Mouse (Mus musculus): ENCODE results near the gene Clspn. TPM values are rescaled to one million over a fixed set of nuclear protein-coding genes. Genes with fewer than 3 reads are reported as not detected.

The Clspn gene
- polyA plus RNA-seq, 1 experiment from 2014 or later: 28.0 TPM

GRCm38 (mm10) chr4:126605751-126606150, 49.0 kb downstream of the Clspn start:
- Histone ChIP-seq H3K4me2 (ENCODE audit: low read depth, low read length) (no peak overlapping the region), H3K27ac (replicated peaks; ENCODE audit: low read depth, low read length) (no peak overlapping the region), H3K27me3 (replicated peaks; ENCODE audit: control insufficient read depth, insufficient read depth, low read length) (no peaks in the 10 kb centered on the region), H3K4me1 (ENCODE audit: control insufficient read depth, insufficient read depth, low read length) (peaks cover 12% of the 10 kb centered on the region; the same call in 1 of the 2 replicates), H3K4me3 (ENCODE audit: low read depth, low read length) (no peak overlapping the region), H3K9ac (ENCODE audit: low read depth, low read length) (no peak overlapping the region), H3K36me3 (ENCODE audit: control insufficient read depth, insufficient read depth, low read length) (no peaks in the 10 kb centered on the region), H3K9me3 (ENCODE audit: control insufficient read depth, low read length) (no peaks in the 10 kb centered on the region)
- 79% methylated on average over 4 of the region's 4 CpGs for WGBS
- ATAC-seq (ENCODE audit: low read depth): no peak
- no peak for DNase-seq (ENCODE audit: low spot score)

DNA sequence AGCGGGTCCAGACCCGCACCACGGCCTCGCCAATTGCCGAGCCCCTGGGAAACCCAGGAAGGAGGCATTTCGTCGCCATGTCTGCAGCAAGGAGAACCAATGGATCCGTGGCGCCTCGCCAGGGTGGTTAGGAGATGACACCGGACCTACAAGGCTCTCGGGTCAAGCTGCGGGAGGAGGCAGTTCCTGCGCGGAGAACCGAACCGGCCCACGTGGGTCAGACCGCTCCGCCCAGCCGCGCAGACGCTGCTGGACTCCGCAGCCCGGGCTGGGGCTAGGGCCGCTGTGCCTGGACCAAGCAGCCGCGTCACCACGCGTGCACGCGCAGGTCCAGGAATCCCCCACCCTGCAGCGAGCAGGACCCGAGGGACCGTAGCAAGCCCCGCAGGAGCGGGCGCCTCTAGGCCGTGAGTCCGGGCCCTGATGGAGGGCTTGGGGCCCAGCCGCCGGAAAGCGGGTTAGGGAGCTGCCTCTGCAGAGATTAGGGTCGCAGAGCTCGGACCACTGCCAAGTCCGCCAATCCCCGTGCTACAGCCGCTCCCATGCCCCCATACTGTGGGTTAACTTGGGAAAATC, 53.0 kb downstream of the Clspn start, which contains the start of gene 5730409E04Rik:
5730409E04Rik (plus strand) TSS at position 213 of the 576 bp plus-strand sequence.
- no peaks in the 10 kb centered on the region for H3K27me3 ChIP-seq (replicated peaks; ENCODE audit: control insufficient read depth, insufficient read depth, low read length)
- whole genome bisulfite sequencing: under 1% methylated on average over 36 of the region's 48 CpGs
- H3K9ac ChIP-seq (ENCODE audit: low read depth, low read length): peak within 1 kb of the TSS; percentile 90
- no peaks in the 10 kb centered on the region for H3K9me3 ChIP-seq (ENCODE audit: control insufficient read depth, low read length)
- ATAC-seq (ENCODE audit: low read depth) (peak; percentile 93), DNase-seq (ENCODE audit: low spot score) (peak; percentile 51)
- no peaks in the 10 kb centered on the region for H3K4me1 ChIP-seq (ENCODE audit: control insufficient read depth, insufficient read depth, low read length)
- peaks cover 13% of the 10 kb centered on the region; the same call in 1 of the 2 replicates for H3K36me3 ChIP-seq (ENCODE audit: control insufficient read depth, insufficient read depth, low read length)
- peak within 1 kb of the TSS; percentile 72 for H3K27ac ChIP-seq (replicated peaks; ENCODE audit: low read depth, low read length)
- H3K4me3 ChIP-seq (ENCODE audit: low read depth, low read length): peak within 1 kb of the TSS; percentile 69
- peak within 1 kb of the TSS; percentile 65 for H3K4me2 ChIP-seq (ENCODE audit: low read depth, low read length)

DNA sequence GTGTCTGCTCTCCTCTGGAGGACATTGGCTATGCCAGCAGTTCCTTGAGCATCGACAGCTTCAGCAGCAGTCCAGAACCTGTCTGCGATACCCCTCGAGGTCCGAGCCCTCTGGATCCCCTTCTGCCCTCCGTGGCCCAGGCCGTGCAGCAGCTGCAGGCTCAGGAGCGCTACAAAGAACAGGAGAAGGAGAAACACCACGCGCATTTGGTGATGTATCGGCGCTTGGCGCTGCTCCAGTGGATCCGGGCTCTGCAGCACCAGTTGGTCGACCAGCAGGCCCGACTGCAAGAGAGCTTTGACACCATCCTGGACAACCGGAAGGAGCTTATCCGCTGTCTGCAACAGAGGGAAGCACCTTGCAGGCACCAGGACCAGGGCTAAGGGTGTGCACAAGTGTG, 55.3 kb downstream of the Clspn start:
- H3K27ac ChIP-seq (replicated peaks; ENCODE audit: low read depth, low read length): no peak overlapping the region
- peaks cover 13% of the 10 kb centered on the region; the same call in 1 of the 2 replicates for H3K36me3 ChIP-seq (ENCODE audit: control insufficient read depth, insufficient read depth, low read length)
- DNase-seq (ENCODE audit: low spot score): no peak
- no peak for ATAC-seq (ENCODE audit: low read depth)
- WGBS: 89% methylated on average over 17 of the region's 17 CpGs
- no peaks in the 10 kb centered on the region for H3K4me1 ChIP-seq (ENCODE audit: control insufficient read depth, insufficient read depth, low read length)
- no peaks in the 10 kb centered on the region for H3K27me3 ChIP-seq (replicated peaks; ENCODE audit: control insufficient read depth, insufficient read depth, low read length)
- H3K4me3 ChIP-seq (ENCODE audit: low read depth, low read length): no peak overlapping the region
- H3K9me3 ChIP-seq (ENCODE audit: control insufficient read depth, low read length): no peaks in the 10 kb centered on the region
- H3K4me2 ChIP-seq (ENCODE audit: low read depth, low read length): no peak overlapping the region
- H3K9ac ChIP-seq (ENCODE audit: low read depth, low read length): no peak overlapping the region

GRCm38 (mm10) chr4:126616312-126616711, 59.6 kb downstream of the Clspn start:
- Histone ChIP-seq H3K9me3 (ENCODE audit: control insufficient read depth, low read length) (no peaks in the 10 kb centered on the region), H3K4me2 (ENCODE audit: low read depth, low read length) (no peak overlapping the region), H3K4me1 (ENCODE audit: control insufficient read depth, insufficient read depth, low read length) (no peaks in the 10 kb centered on the region), H3K36me3 (ENCODE audit: control insufficient read depth, insufficient read depth, low read length) (peaks cover 13% of the 10 kb centered on the region; the same call in 1 of the 2 replicates), H3K27me3 (replicated peaks; ENCODE audit: control insufficient read depth, insufficient read depth, low read length) (no peaks in the 10 kb centered on the region; the same call in 1 of the 2 replicates), H3K4me3 (ENCODE audit: low read depth, low read length) (no peak overlapping the region), H3K27ac (replicated peaks; ENCODE audit: low read depth, low read length) (no peak overlapping the region), H3K9ac (ENCODE audit: low read depth, low read length) (no peak overlapping the region)
- DNase-seq (ENCODE audit: low spot score) (no peak), ATAC-seq (ENCODE audit: low read depth) (no peak)
- WGBS: 81% methylated on average over 4 of the region's 4 CpGs

GRCm38 (mm10) chr4:126619691-126620330, 63.1 kb downstream of the Clspn start:
- no peaks in the 10 kb centered on the region for H3K36me3 ChIP-seq (ENCODE audit: control insufficient read depth, insufficient read depth, low read length)
- no peaks in the 10 kb centered on the region; the same call in 1 of the 2 replicates for H3K27me3 ChIP-seq (replicated peaks; ENCODE audit: control insufficient read depth, insufficient read depth, low read length)
- no peak overlapping the region for H3K27ac ChIP-seq (replicated peaks; ENCODE audit: low read depth, low read length)
- DNase-seq (ENCODE audit: low spot score) (peak; percentile 63), ATAC-seq (ENCODE audit: low read depth) (peak; percentile 79; the same call in 1 of the 2 replicates)
- H3K4me2 ChIP-seq (ENCODE audit: low read depth, low read length): peak overlapping the region; percentile 71
- no peaks in the 10 kb centered on the region for H3K4me1 ChIP-seq (ENCODE audit: control insufficient read depth, insufficient read depth, low read length)
- H3K9ac ChIP-seq (ENCODE audit: low read depth, low read length): peak overlapping the region; percentile 58
- 2% methylated on average over 29 of the region's 33 CpGs for WGBS
- H3K9me3 ChIP-seq (ENCODE audit: control insufficient read depth, low read length): no peaks in the 10 kb centered on the region
- H3K4me3 ChIP-seq (ENCODE audit: low read depth, low read length): peak overlapping the region; percentile 34

- Histone ChIP-seq H3K4me2 (ENCODE audit: low read depth, low read length) (peak overlapping the region; percentile 71), H3K4me3 (ENCODE audit: low read depth, low read length) (peak overlapping the region; percentile 34), H3K27me3 (replicated peaks; ENCODE audit: control insufficient read depth, insufficient read depth, low read length) (no peaks in the 10 kb centered on the region; the same call in 1 of the 2 replicates), H3K9me3 (ENCODE audit: control insufficient read depth, low read length) (no peaks in the 10 kb centered on the region), H3K27ac (replicated peaks; ENCODE audit: low read depth, low read length) (no peak overlapping the region), H3K9ac (ENCODE audit: low read depth, low read length) (peak overlapping the region; percentile 58), H3K36me3 (ENCODE audit: control insufficient read depth, insufficient read depth, low read length) (no peaks in the 10 kb centered on the region), H3K4me1 (ENCODE audit: control insufficient read depth, insufficient read depth, low read length) (no peaks in the 10 kb centered on the region)
- WGBS: 24% methylated on average over 13 of the region's 13 CpGs
- DNase-seq (ENCODE audit: low spot score): peak; percentile 13
- ATAC-seq (ENCODE audit: low read depth): no peak
Measured at GRCm38 (mm10) chr4:126620349-126620874, 63.7 kb downstream of the Clspn start.

GRCm38 (mm10) chr4:126627021-126627681, 70.4 kb downstream of the Clspn start:
- no peaks in the 10 kb centered on the region for H3K9me3 ChIP-seq (ENCODE audit: control insufficient read depth, low read length)
- WGBS: 2% methylated on average over 23 of the region's 23 CpGs

DNA sequence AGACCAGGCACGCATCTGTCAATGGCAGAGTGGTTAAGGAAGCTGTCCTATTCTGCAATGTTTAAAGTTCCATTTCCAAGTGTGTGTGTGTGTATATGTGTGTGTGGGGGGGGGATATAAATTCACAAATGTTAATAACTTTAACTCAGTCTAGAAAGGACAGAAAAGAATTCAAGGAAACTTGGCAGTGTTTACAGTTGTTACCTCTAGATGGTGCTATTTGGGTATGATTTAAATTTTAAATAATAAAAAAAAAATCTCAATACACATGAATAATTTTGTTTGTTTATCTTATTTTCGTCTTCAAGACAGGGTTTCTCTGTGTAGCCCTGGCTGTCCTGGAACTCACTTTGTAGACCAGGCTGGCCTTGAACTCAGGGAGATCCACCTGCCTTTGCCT, 75.2 kb downstream of the Clspn start:
- Histone ChIP-seq H3K9me3 (ENCODE audit: control insufficient read depth, low read length) (no peaks in the 10 kb centered on the region), H3K9ac (ENCODE audit: low read depth, low read length) (no peak overlapping the region), H3K27me3 (replicated peaks; ENCODE audit: control insufficient read depth, insufficient read depth, low read length) (no peaks in the 10 kb centered on the region), H3K4me1 (ENCODE audit: control insufficient read depth, insufficient read depth, low read length) (no peaks in the 10 kb centered on the region), H3K27ac (replicated peaks; ENCODE audit: low read depth, low read length) (no peak overlapping the region), H3K4me2 (ENCODE audit: low read depth, low read length) (no peak overlapping the region), H3K36me3 (ENCODE audit: control insufficient read depth, insufficient read depth, low read length) (no peaks in the 10 kb centered on the region), H3K4me3 (ENCODE audit: low read depth, low read length) (no peak overlapping the region)
- 37% methylated on average over 2 of the region's 2 CpGs for WGBS
- DNase-seq (ENCODE audit: low spot score) (no peak), ATAC-seq (ENCODE audit: low read depth) (no peak)

More at GRCm38 (mm10) chr4:126627021-126627681, 70.4 kb downstream of the Clspn start:
- Histone ChIP-seq H3K27ac (replicated peaks; ENCODE audit: low read depth, low read length) (no peak overlapping the region; the same call in 1 of the 2 replicates), H3K9ac (ENCODE audit: low read depth, low read length) (no peak overlapping the region; the same call in 1 of the 2 replicates), H3K4me2 (ENCODE audit: low read depth, low read length) (peak overlapping the region; percentile 48), H3K36me3 (ENCODE audit: control insufficient read depth, insufficient read depth, low read length) (no peaks in the 10 kb centered on the region), H3K4me1 (ENCODE audit: control insufficient read depth, insufficient read depth, low read length) (no peaks in the 10 kb centered on the region), H3K27me3 (replicated peaks; ENCODE audit: control insufficient read depth, insufficient read depth, low read length) (no peaks in the 10 kb centered on the region), H3K4me3 (ENCODE audit: low read depth, low read length) (peak overlapping the region; percentile 8)
- DNase-seq (ENCODE audit: low spot score) (peak; percentile 22), ATAC-seq (ENCODE audit: low read depth) (peak; percentile 65; the same call in 1 of the 2 replicates)
